Mouse (Mus musculus) CH12.LX (cell line): ENCODE data around the gene Eif2b4. TPM values are rescaled to one million over a fixed set of nuclear protein-coding genes. Genes with fewer than 3 reads are reported as not detected.
A peak's percentile ranks its signal among the peaks of the same experiment; 100 is the strongest.

ENCODE experiments used
- DNase-seq: peaks from one replicate; pipeline ENCODE4 v3.0.0-alpha.2; 2013; ENCODE audit errors: extremely low read depth
- H3K27ac ChIP-seq: 2 replicates; pipeline ENCODE4 v1.5.1; 2012; ENCODE audit warnings: low read depth, mild to moderate bottlenecking, control low read depth, moderate library complexity; ENCODE audit not compliant: insufficient read depth
- H3K27me3 ChIP-seq: replicated peaks from 2 replicates; pipeline ENCODE3; 2012; ENCODE audit warnings: inconsistent platforms
- H3K36me3 ChIP-seq, 2 experiments: replicated peaks in 1 of 2; 2 replicates each; pipeline versions ENCODE3 to v1.6.1; 2012; ENCODE audit warnings: inconsistent platforms in 1 of 2, low read length in 1 of 2, mild to moderate bottlenecking in 1 of 2, mixed read lengths in 1 of 2, moderate library complexity in 1 of 2; ENCODE audit not compliant: control insufficient read depth in 1 of 2, insufficient read depth in 1 of 2
- H3K4me1 ChIP-seq, 2 experiments: 2 replicates each; pipeline ENCODE4 v1.6.1; 2012; ENCODE audit warnings: inconsistent platforms in 1 of 2, moderate library complexity in 1 of 2; ENCODE audit not compliant: insufficient read depth in 2 of 2, control insufficient read depth in 1 of 2
- H3K4me2 ChIP-seq: 2 replicates; pipeline ENCODE4 v1.6.1; 2012; ENCODE audit warnings: low read depth, mild to moderate bottlenecking, control low read depth; ENCODE audit not compliant: poor library complexity, insufficient read depth, severe bottlenecking
- H3K4me3 ChIP-seq, 3 experiments: fragments of 150-350 bp in 1 of 3; sonication (generic) in 1 of 3; replicated peaks in 1 of 3; 2 replicates each; pipeline versions ENCODE3 to v1.5.1; 2011 to 2012; ENCODE audit warnings: low read depth in 2 of 3, low read length in 2 of 3, mild to moderate bottlenecking in 2 of 3, moderate library complexity in 2 of 3, control low read depth in 1 of 3, improper control_type of control experiment in 1 of 3, inconsistent platforms in 1 of 3, mixed read lengths in 1 of 3; ENCODE audit not compliant: poor library complexity in 1 of 3
- H3K79me2 ChIP-seq: replicated peaks from 2 replicates; pipeline ENCODE4 v1.6.1; 2012; ENCODE audit warnings: mild to moderate bottlenecking, moderate library complexity; ENCODE audit not compliant: control insufficient read depth, poor library complexity, insufficient read depth, severe bottlenecking; ENCODE audit errors: extremely low read depth
- H3K9ac ChIP-seq: 2 replicates; pipeline ENCODE4 v1.6.1; 2012; ENCODE audit warnings: low read depth, mild to moderate bottlenecking, control low read depth, moderate library complexity; ENCODE audit not compliant: insufficient read depth
- H3K9me3 ChIP-seq: replicated peaks from 2 replicates; pipeline ENCODE3; 2012; ENCODE audit warnings: low read length, inconsistent platforms, mixed read lengths
- BHLHE40 ChIP-seq: IDR thresholded peaks from 2 replicates; pipeline ENCODE4 v1.6.1; 2011; ENCODE audit warnings: mild to moderate bottlenecking, low read depth, low read length, improper control_type of control experiment
- EP300 ChIP-seq: IDR thresholded peaks from 2 replicates; pipeline ENCODE4 v1.6.1; 2011; ENCODE audit warnings: low read length, improper control_type of control experiment
- GABPA ChIP-seq: IDR thresholded peaks from 2 replicates; pipeline ENCODE4 v1.6.1; 2012; ENCODE audit warnings: low read depth, low read length, improper control_type of control experiment, inconsistent platforms; ENCODE audit not compliant: insufficient replicate concordance
- IRF4 ChIP-seq: IDR thresholded peaks from 2 replicates; pipeline ENCODE4 v1.6.1; 2014; ENCODE audit warnings: low read depth, mild to moderate bottlenecking, inconsistent platforms, low read length, improper control_type of control experiment
- JUN ChIP-seq: IDR thresholded peaks from 2 replicates; pipeline ENCODE4 v1.6.1; 2011; ENCODE audit warnings: low read depth, mild to moderate bottlenecking, low read length, improper control_type of control experiment, moderate library complexity; ENCODE audit not compliant: insufficient read depth
- MAFK ChIP-seq: IDR thresholded peaks from 2 replicates; pipeline ENCODE4 v1.6.1; 2011; ENCODE audit warnings: low read length, improper control_type of control experiment; ENCODE audit not compliant: insufficient replicate concordance
- MAX ChIP-seq: IDR thresholded peaks from 2 replicates; pipeline ENCODE4 v1.6.1; 2011; ENCODE audit warnings: low read length, improper control_type of control experiment
- MEF2A ChIP-seq: IDR thresholded peaks from 2 replicates; pipeline ENCODE4 v1.6.1; 2014; ENCODE audit warnings: low read depth, mild to moderate bottlenecking, inconsistent platforms, low read length, improper control_type of control experiment, borderline replicate concordance
- MXI1 ChIP-seq: IDR thresholded peaks from 2 replicates; pipeline ENCODE4 v1.6.1; 2011; ENCODE audit warnings: mild to moderate bottlenecking, low read depth, low read length, improper control_type of control experiment
- NELFE ChIP-seq: IDR thresholded peaks from 2 replicates; pipeline ENCODE4 v1.6.1; 2011; ENCODE audit warnings: low read depth, low read length, improper control_type of control experiment
- NRF1 ChIP-seq: IDR thresholded peaks from 2 replicates; pipeline ENCODE4 v1.6.1; 2014; ENCODE audit warnings: low read depth, mild to moderate bottlenecking, inconsistent platforms, low read length, improper control_type of control experiment, moderate library complexity
- PAX5 ChIP-seq: IDR thresholded peaks from 2 replicates; pipeline ENCODE4 v1.6.1; 2012; ENCODE audit warnings: low read length, inconsistent platforms, mixed read lengths
- POLR2A ChIP-seq: IDR thresholded peaks from 2 replicates; pipeline ENCODE4 v1.6.1; 2011; ENCODE audit warnings: low read depth, mild to moderate bottlenecking, improper control_type of control experiment, low read length
- POLR2AphosphoS2 ChIP-seq: IDR thresholded peaks from 2 replicates; pipeline ENCODE4 v1.6.1; 2011; ENCODE audit warnings: low read depth, low read length, improper control_type of control experiment
- RAD21 ChIP-seq: IDR thresholded peaks from 2 replicates; pipeline ENCODE4 v1.6.1; 2011; ENCODE audit warnings: low read depth, mild to moderate bottlenecking, low read length, improper control_type of control experiment, moderate library complexity
- UBTF ChIP-seq: IDR thresholded peaks from 2 replicates; pipeline ENCODE4 v1.6.1; 2012; ENCODE audit warnings: low read depth, mild to moderate bottlenecking, inconsistent platforms, low read length, improper control_type of control experiment, moderate library complexity
- USF1 ChIP-seq: IDR thresholded peaks from 2 replicates; pipeline ENCODE4 v1.6.1; 2014; ENCODE audit warnings: low read depth, mild to moderate bottlenecking, inconsistent platforms, low read length, improper control_type of control experiment
- dilution Hi-C: fragments of 300-500 bp; cut with MboI; formaldehyde crosslinking; loops from 2 replicates; pipeline ENCODE4 v1.14.3; 2020; ENCODE audit warnings: low sequenced_read_pairs; ENCODE audit not compliant: extremely low pct_unique_long_range_greater_than_20kb, extremely low pct_ligation_motif_present
- in situ Hi-C: fragments of 300-500 bp; cut with MboI; formaldehyde crosslinking; loops from 3 replicates; pipeline ENCODE4 v1.14.3; 2019; ENCODE audit warnings: low sequenced_read_pairs, low pct_ligation_motif_present, low pct_unique_long_range_greater_than_20kb, mixed read lengths
- polyA plus RNA-seq: library from polyadenylated mRNA; unstranded; fragments of >175 nt; gene quantifications from 2 replicates; pipeline ENCODE4 v1.2.1, GENCODE M21; 2012; ENCODE audit warnings: low read depth; ENCODE audit not compliant: insufficient read length
- total RNA-seq, 2 experiments: library from RNA; depleted of rRNA; stranded (reverse); fragments of 300-350 nt in 1 of 2; fragments of >200 nt in 1 of 2; gene quantifications; 2 replicates each; pipeline ENCODE4 v1.2.3; 2012 to 2014

Gene Eif2b4
- total and polyA plus RNA-seq, 3 experiments: 26.8 to 99.5 (median 56.8) TPM

GRCm38 (mm10) chr5:31242191-31242590 is 49.0 kb upstream of the Eif2b4 start:
- H3K27me3 ChIP-seq: peaks cover 1% of the 10 kb centered on the region
- H3K36me3 ChIP-seq: peaks cover 30 to 38% of the 10 kb centered on the region in 2 experiments
- peaks cover 19% of the 10 kb centered on the region for H3K79me2 ChIP-seq
- H3K4me3 ChIP-seq: peak overlapping the region; percentile 63 to 87 (median 85)
- in situ Hi-C loops: no loop called here
- dilution Hi-C loops: no loop called here
- H3K9me3 ChIP-seq: no peaks in the 10 kb centered on the region
- H3K27ac ChIP-seq: no peak overlapping the region
- H3K4me2 ChIP-seq: peak overlapping the region; percentile 52; the same call in 1 of the 2 replicates
- peak overlapping the region; percentile 35 for H3K9ac ChIP-seq
- no peak for TF ChIP-seq POLR2A
- TF ChIP-seq GABPA: no peak
- TF ChIP-seq PAX5: no peak
- no peak for TF ChIP-seq MAFK
- H3K4me1 ChIP-seq: peaks cover 0 to 10% of the 10 kb centered on the region in 2 experiments; a peak in 2 of 4 replicates
- no peak for DNase-seq

- no peaks in the 10 kb centered on the region for H3K9me3 ChIP-seq
- no peak for DNase-seq
- in situ Hi-C loops: no loop called here
- peaks cover 19% of the 10 kb centered on the region for H3K79me2 ChIP-seq
- H3K27ac ChIP-seq: no peak overlapping the region
- peak overlapping the region; percentile 63 to 87 (median 85) for H3K4me3 ChIP-seq
- TF ChIP-seq PAX5: no peak
- peak; percentile 10; the same call in 1 of the 2 replicates for TF ChIP-seq NELFE
- TF ChIP-seq POLR2AphosphoS2: no peak
- no peak for TF ChIP-seq JUN
- no peak for TF ChIP-seq UBTF
- TF ChIP-seq MEF2A: no peak
- peak; percentile 3; the same call in 1 of the 2 replicates for TF ChIP-seq MXI1
- no peak for TF ChIP-seq MAX
- TF ChIP-seq BHLHE40: no peak
- TF ChIP-seq IRF4: peak; percentile 19; the same call in 1 of the 2 replicates
- TF ChIP-seq NRF1: no peak
- no peak for TF ChIP-seq EP300
- TF ChIP-seq RAD21: no peak
- no peak for TF ChIP-seq USF1
- H3K9ac ChIP-seq: peak overlapping the region; percentile 35
- peak overlapping the region; percentile 52 for H3K4me2 ChIP-seq
- peaks cover 27 to 33% of the 10 kb centered on the region in 2 experiments for H3K36me3 ChIP-seq
- H3K4me1 ChIP-seq: peaks cover 0 to 10% of the 10 kb centered on the region in 2 experiments; a peak in 2 of 4 replicates
- dilution Hi-C loops: no loop called here
- peaks cover 2% of the 10 kb centered on the region for H3K27me3 ChIP-seq
Measured at GRCm38 (mm10) chr5:31241522-31242034, 48.3 kb upstream of the Eif2b4 start.
